Mouse (Mus musculus) heart, adult 2 months (tissue): ENCODE measurements at regions not wholly inside any gene's neighbourhood (a gene's known extent, or its start where the extent isn't known, plus 50 kb on each side); places are given as distances from the start of the nearest gene placed in this dataset.
A peak's percentile ranks its signal among the peaks of the same experiment; 100 is the strongest.

ENCODE experiments used
- DNase-seq, 2 experiments: peaks; one replicate each; pipeline ENCODE4 v3.0.0; 2021
- H3K27ac ChIP-seq: fragments of 200-600 bp; 2 replicates; pipeline ENCODE4 v1.8.1; 2022
- H3K27me3 ChIP-seq: fragments of 200-500 bp; 2 replicates; pipeline ENCODE4 v1.6.1; 2012; ENCODE audit warnings: mild to moderate bottlenecking, low read length, inconsistent platforms, mixed read lengths; ENCODE audit not compliant: control insufficient read depth, insufficient read depth
- H3K36me3 ChIP-seq: fragments of 200-500 bp; 2 replicates; pipeline ENCODE4 v1.6.1; 2012; ENCODE audit warnings: low read length, inconsistent platforms; ENCODE audit not compliant: control insufficient read depth, insufficient read depth
- H3K4me1 ChIP-seq: fragments of 200-500 bp; 2 replicates; pipeline ENCODE4 v1.6.1; 2011; ENCODE audit warnings: low read length; ENCODE audit not compliant: control insufficient read depth, insufficient read depth
- H3K4me3 ChIP-seq: fragments of 200-600 bp; 2 replicates; pipeline ENCODE4 v1.8.1; 2022
- H3K79me2 ChIP-seq: fragments of 200-500 bp; replicated peaks from 2 replicates; pipeline ENCODE4 v1.6.1; 2012; ENCODE audit warnings: mild to moderate bottlenecking, inconsistent platforms, low read length, moderate library complexity, mixed read lengths; ENCODE audit not compliant: control insufficient read depth, insufficient read depth
- H3K9ac ChIP-seq: fragments of 200-500 bp; 2 replicates; pipeline ENCODE4 v1.6.1; 2012; ENCODE audit warnings: low read depth, mild to moderate bottlenecking, control low read depth, inconsistent platforms, low read length, mixed read lengths
- CTCF ChIP-seq: fragments of 200-600 bp; IDR thresholded peaks from 2 replicates; pipeline ENCODE4 v1.8.1; 2022; ENCODE audit warnings: antibody characterized with exemption, mild to moderate bottlenecking, moderate library complexity
- EP300 ChIP-seq: fragments of 200-500 bp; IDR thresholded peaks from 2 replicates; pipeline ENCODE4 v1.6.1; 2011; ENCODE audit warnings: low read depth, low read length, control low read depth; ENCODE audit not compliant: insufficient read depth
- POLR2A ChIP-seq: fragments of 200-500 bp; IDR thresholded peaks from 2 replicates; pipeline ENCODE4 v1.6.1; 2011; ENCODE audit warnings: mild to moderate bottlenecking, low read depth, low read length, control low read depth; ENCODE audit not compliant: insufficient read depth
- WGBS: fragments of 180-500 bp; shearing (Covaris S2); methylation state at CpG from one replicate; pipeline ENCODE4 v1.1.7; 2018; 5-methylcytosine and 5-hydroxymethylcytosine counted together
- intact Hi-C: fragments of 180-260 bp; cut with DNase I; formaldehyde crosslinking; loops from one replicate; pipeline ENCODE4 v1.15.1; 2025

GRCm38 (mm10) chr9:30533091-30533779, 106.3 kb downstream of the Snx19 start:
- no peaks in the 10 kb centered on the region for H3K27me3 ChIP-seq
- H3K9ac ChIP-seq: no peak overlapping the region
- H3K4me3 ChIP-seq: no peak overlapping the region
- H3K79me2 ChIP-seq: no peaks in the 10 kb centered on the region
- DNase-seq: no peak
- intact Hi-C loops: no loop called here
- TF ChIP-seq EP300: no peak
- TF ChIP-seq CTCF: no peak
- TF ChIP-seq POLR2A: no peak
- no peak overlapping the region for H3K27ac ChIP-seq
- H3K36me3 ChIP-seq: no peaks in the 10 kb centered on the region
- H3K4me1 ChIP-seq: no peaks in the 10 kb centered on the region
- whole genome bisulfite sequencing: 61% methylated on average over 9 of the region's 9 CpGs

GRCm38 (mm10) chr9:30525086-30525485, 98.2 kb downstream of the Snx19 start:
- no peak for TF ChIP-seq POLR2A
- no peak for TF ChIP-seq CTCF
- no peak for TF ChIP-seq EP300
- Histone ChIP-seq H3K79me2 (no peaks in the 10 kb centered on the region), H3K9ac (no peak overlapping the region), H3K4me3 (no peak overlapping the region), H3K27me3 (no peaks in the 10 kb centered on the region), H3K36me3 (peaks cover 2% of the 10 kb centered on the region; the same call in 1 of the 2 replicates), H3K4me1 (peaks cover 21% of the 10 kb centered on the region), H3K27ac (no peak overlapping the region)
- no peak for DNase-seq
- intact Hi-C loops: no loop called here
- 52% methylated on average over 5 of the region's 5 CpGs for WGBS

- no peak overlapping the region for H3K9ac ChIP-seq
- H3K79me2 ChIP-seq: no peaks in the 10 kb centered on the region
- WGBS: 82% methylated on average over 6 of the region's 6 CpGs
- peaks cover 2% of the 10 kb centered on the region; the same call in 1 of the 2 replicates for H3K36me3 ChIP-seq
- no peak for DNase-seq
- intact Hi-C loops: loop anchor here (5.0 kb wide), 1 partner anchor 58 kb away; no protein-coding TSS in a partner anchor
- peaks cover 21% of the 10 kb centered on the region for H3K4me1 ChIP-seq
- H3K4me3 ChIP-seq: no peak overlapping the region
- no peak overlapping the region; the same call in 1 of the 2 replicates for H3K27ac ChIP-seq
- TF ChIP-seq EP300 (no peak), POLR2A (no peak), CTCF (no peak)
- H3K27me3 ChIP-seq: no peaks in the 10 kb centered on the region
Measured at GRCm38 (mm10) chr9:30524401-30525066, 97.6 kb downstream of the Snx19 start.

- Histone ChIP-seq H3K27me3 (no peaks in the 10 kb centered on the region), H3K36me3 (peaks cover 2% of the 10 kb centered on the region; the same call in 1 of the 2 replicates), H3K9ac (no peak overlapping the region), H3K79me2 (no peaks in the 10 kb centered on the region), H3K27ac (peak overlapping the region; percentile 3; the same call in 1 of the 2 replicates), H3K4me1 (peaks cover 21% of the 10 kb centered on the region), H3K4me3 (no peak overlapping the region)
- intact Hi-C loops: loop anchor here (2.0 to 5.0 kb wide), 2 partner anchors 58 to 59 kb away; no protein-coding TSS in a partner anchor
- DNase-seq: peak; percentile 49 to 71
- WGBS: 37% methylated on average over 2 of the region's 2 CpGs
- TF ChIP-seq POLR2A: no peak
- 0 out of 2 replicates have a peak, but pooled peaks have one; percentile 48 for TF ChIP-seq EP300
- TF ChIP-seq CTCF: no peak
Measured at GRCm38 (mm10) chr9:30523852-30524251, 96.9 kb downstream of the Snx19 start.

- H3K27ac ChIP-seq: peak overlapping the region; percentile 8
- 0 out of 2 replicates have a peak, but pooled peaks have one; percentile 37 for TF ChIP-seq EP300
- TF ChIP-seq POLR2A: no peak
- WGBS: 58% methylated on average over 10 of the region's 10 CpGs
Measured at GRCm38 (mm10) chr9:30522595-30523350, 95.9 kb downstream of the Snx19 start.

More at GRCm38 (mm10) chr9:30522595-30523350, 95.9 kb downstream of the Snx19 start:
- no peaks in the 10 kb centered on the region for H3K27me3 ChIP-seq
- intact Hi-C loops: loop anchor here (2.0 to 5.0 kb wide), 2 partner anchors 58 to 60 kb away; no protein-coding TSS in a partner anchor
- peaks cover 2% of the 10 kb centered on the region; the same call in 1 of the 2 replicates for H3K36me3 ChIP-seq
- H3K4me3 ChIP-seq: no peak overlapping the region
- peaks cover 21% of the 10 kb centered on the region for H3K4me1 ChIP-seq
- peak; percentile 27 to 51 for DNase-seq
- H3K9ac ChIP-seq: no peak overlapping the region
- no peaks in the 10 kb centered on the region for H3K79me2 ChIP-seq
